Mouse (Mus musculus): ENCODE data around the gene Mapkapk5. TPM values are rescaled to one million over a fixed set of nuclear protein-coding genes. Genes with fewer than 3 reads are reported as not detected.
"Not testable (repeated sequence)": the region's sequence is repeated elsewhere in the genome, so short reads cannot be mapped to it uniquely, and the experiment has no call there.

Gene Mapkapk5
- polyA plus RNA-seq, 1 experiment from 2014 or later, result 48.0 TPM

DNA sequence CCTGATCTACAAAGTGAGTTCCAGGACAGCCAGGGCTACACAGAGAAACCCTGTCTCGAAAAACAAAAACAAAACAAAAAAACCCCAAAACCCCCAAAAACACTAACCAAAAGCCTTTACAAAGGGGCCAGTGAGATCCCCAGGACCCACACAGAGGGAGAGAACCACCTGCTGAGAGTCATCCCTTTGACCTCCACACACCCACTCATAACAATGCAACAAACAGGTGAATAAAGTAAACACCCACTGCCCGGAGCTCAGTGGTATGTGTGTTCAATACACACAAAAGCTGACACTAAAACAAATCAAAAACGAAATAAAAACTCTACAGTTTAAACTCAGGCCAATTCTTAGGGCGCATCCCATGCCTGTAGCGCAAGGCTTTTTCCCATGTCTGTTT lies 5.6 kb downstream of the Mapkapk5 start:
- Histone ChIP-seq H3K36me3 (ENCODE audit: control insufficient read depth, insufficient read depth, low read length) (peaks cover 8% of the 10 kb centered on the region; the same call in 1 of the 2 replicates), H3K4me2 (ENCODE audit: low read depth, low read length) (no peak overlapping the region), H3K4me3 (ENCODE audit: low read length) (no peak overlapping the region), H3K9me3 (ENCODE audit: control insufficient read depth, low read length) (no peaks in the 10 kb centered on the region), H3K4me1 (ENCODE audit: control insufficient read depth, insufficient read depth, low read length) (peaks cover 13% of the 10 kb centered on the region), H3K27me3 (replicated peaks; ENCODE audit: control insufficient read depth, insufficient read depth, low read length) (no peaks in the 10 kb centered on the region), H3K27ac (ENCODE audit: low read length) (no peak overlapping the region), H3K9ac (ENCODE audit: low read depth, low read length) (no peak overlapping the region)
- WGBS, result 86% methylated on average over 5 of the region's 5 CpGs
- ATAC-seq, result no peak

DNA sequence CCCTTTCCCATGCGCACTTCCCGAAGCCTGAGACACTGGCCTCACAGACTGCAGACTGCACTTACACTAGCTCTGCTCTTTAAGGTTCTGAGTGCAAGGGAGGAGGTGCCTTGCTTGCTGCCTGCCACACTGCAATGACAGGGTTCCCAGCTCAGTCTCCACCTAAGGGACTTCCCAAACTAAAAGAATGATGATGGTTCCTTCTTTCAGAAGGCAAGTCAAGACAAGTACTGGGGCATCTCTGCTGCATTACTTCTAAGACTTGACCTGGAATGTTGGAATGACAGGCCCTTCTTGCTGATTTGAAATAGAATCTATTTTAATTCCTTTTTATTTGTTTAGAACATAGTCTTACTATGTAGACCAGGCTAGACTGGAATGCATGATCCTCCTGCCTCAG lies 8.1 kb downstream of the Mapkapk5 start:
- Histone ChIP-seq H3K9me3 (ENCODE audit: control insufficient read depth, low read length) (no peaks in the 10 kb centered on the region), H3K36me3 (ENCODE audit: control insufficient read depth, insufficient read depth, low read length) (peaks cover 13% of the 10 kb centered on the region; the same call in 1 of the 2 replicates), H3K27ac (ENCODE audit: low read length) (no peak overlapping the region), H3K4me3 (ENCODE audit: low read length) (no peak overlapping the region), H3K4me2 (ENCODE audit: low read depth, low read length) (no peak overlapping the region), H3K4me1 (ENCODE audit: control insufficient read depth, insufficient read depth, low read length) (0 out of 2 replicates have a peak, but pooled peaks cover 2% of the 10 kb centered on the region), H3K9ac (ENCODE audit: low read depth, low read length) (no peak overlapping the region), H3K27me3 (replicated peaks; ENCODE audit: control insufficient read depth, insufficient read depth, low read length) (no peaks in the 10 kb centered on the region)
- no peak for ATAC-seq
- WGBS, result 84% methylated on average over 2 of the region's 2 CpGs

DNA sequence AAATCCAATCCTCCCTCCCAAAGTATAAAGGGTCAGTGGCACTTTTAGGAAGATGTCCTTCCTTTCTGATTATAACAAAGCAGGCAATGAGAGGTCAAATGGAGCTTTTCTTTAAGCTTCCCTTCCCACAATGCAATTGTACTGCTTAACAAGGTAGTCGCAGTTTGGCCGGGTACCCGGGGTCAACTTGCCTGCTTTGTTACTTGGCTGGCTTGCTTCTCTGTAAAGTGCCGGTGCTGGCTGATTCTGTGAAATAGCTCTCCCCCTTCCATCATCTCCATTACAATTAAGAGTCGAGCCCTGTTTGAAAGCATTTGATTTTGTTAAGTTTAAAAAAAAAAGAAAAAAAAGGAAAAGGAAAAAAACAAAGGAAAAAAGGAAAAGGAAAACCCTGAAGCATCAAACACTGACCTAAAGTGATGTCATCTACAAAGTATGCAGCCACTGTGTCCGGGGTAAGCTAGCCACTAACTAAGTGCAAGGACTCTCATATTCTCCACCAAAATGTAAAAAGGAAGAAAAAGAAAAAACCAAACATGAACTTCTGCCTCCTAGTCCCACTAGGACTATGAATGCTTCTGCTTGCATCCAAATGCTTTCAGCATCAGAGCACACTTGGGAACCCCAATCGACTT lies 8.7 kb downstream of the Mapkapk5 start:
- Histone ChIP-seq H3K9me3 (ENCODE audit: control insufficient read depth, low read length) (no peaks in the 10 kb centered on the region), H3K4me2 (ENCODE audit: low read depth, low read length) (no peak overlapping the region), H3K9ac (ENCODE audit: low read depth, low read length) (no peak overlapping the region), H3K36me3 (ENCODE audit: control insufficient read depth, insufficient read depth, low read length) (peaks cover 17% of the 10 kb centered on the region), H3K4me3 (ENCODE audit: low read length) (no peak overlapping the region), H3K27me3 (replicated peaks; ENCODE audit: control insufficient read depth, insufficient read depth, low read length) (no peaks in the 10 kb centered on the region), H3K4me1 (ENCODE audit: control insufficient read depth, insufficient read depth, low read length) (no peaks in the 10 kb centered on the region), H3K27ac (ENCODE audit: low read length) (no peak overlapping the region)
- ATAC-seq, result no peak
- 69% methylated on average over 7 of the region's 7 CpGs for WGBS

DNA sequence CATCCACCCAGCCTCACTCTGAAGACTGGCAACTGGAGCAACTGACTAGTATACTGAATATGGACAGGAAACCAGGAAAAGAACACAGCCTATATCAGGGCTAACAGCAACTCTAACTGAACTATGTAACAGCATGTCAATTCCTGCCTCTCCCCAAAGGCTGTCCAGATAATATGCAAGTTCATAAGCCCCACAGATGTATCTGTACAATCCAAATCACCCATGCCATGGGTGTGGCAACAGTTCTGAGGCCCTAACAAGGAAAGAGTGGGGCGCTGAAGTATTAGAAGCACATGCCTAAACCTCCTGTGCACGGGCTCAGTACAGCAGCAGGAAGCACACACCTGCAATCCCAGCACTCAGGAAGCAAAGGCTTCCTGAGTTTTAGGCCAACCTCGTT lies 10.6 kb downstream of the Mapkapk5 start:
- H3K36me3 ChIP-seq (ENCODE audit: control insufficient read depth, insufficient read depth, low read length), result peaks cover 18% of the 10 kb centered on the region
- no peak overlapping the region for H3K9ac ChIP-seq (ENCODE audit: low read depth, low read length)
- no peak for ATAC-seq
- H3K4me3 ChIP-seq (ENCODE audit: low read length), result no peak overlapping the region
- H3K27ac ChIP-seq (ENCODE audit: low read length), result no peak overlapping the region
- H3K4me2 ChIP-seq (ENCODE audit: low read depth, low read length), result no peak overlapping the region
- H3K9me3 ChIP-seq (ENCODE audit: control insufficient read depth, low read length), result no peaks in the 10 kb centered on the region
- no peaks in the 10 kb centered on the region for H3K27me3 ChIP-seq (replicated peaks; ENCODE audit: control insufficient read depth, insufficient read depth, low read length)
- H3K4me1 ChIP-seq (ENCODE audit: control insufficient read depth, insufficient read depth, low read length), result no peaks in the 10 kb centered on the region
- 84% methylated on average over 3 of the region's 3 CpGs for WGBS

DNA sequence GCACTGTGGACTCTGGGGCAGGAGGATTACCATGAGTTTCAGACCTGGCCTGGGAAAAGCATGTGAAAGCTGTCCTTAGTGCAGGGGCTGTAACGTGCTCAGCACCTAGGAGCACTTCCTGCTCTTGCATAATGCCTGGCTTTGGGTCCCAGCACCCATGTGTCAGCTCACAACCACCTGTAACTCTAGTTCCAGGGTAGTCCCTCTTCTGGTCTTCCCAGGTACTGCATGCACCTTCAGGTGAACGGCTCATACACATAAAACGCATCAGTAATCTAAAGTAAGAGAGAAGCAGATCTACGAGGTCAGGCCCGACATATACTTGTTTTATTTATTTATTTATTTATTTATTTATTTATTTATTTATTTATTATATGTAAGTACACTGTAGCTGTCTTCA lies 11.2 kb downstream of the Mapkapk5 start:
- WGBS, result 93% methylated on average over 5 of the region's 5 CpGs
- H3K4me3 ChIP-seq (ENCODE audit: low read length), result no peak overlapping the region
- no peaks in the 10 kb centered on the region for H3K27me3 ChIP-seq (replicated peaks; ENCODE audit: control insufficient read depth, insufficient read depth, low read length)
- H3K4me2 ChIP-seq (ENCODE audit: low read depth, low read length), result no peak overlapping the region
- no peaks in the 10 kb centered on the region for H3K9me3 ChIP-seq (ENCODE audit: control insufficient read depth, low read length)
- H3K4me1 ChIP-seq (ENCODE audit: control insufficient read depth, insufficient read depth, low read length), result no peaks in the 10 kb centered on the region
- H3K36me3 ChIP-seq (ENCODE audit: control insufficient read depth, insufficient read depth, low read length), result peaks cover 24% of the 10 kb centered on the region
- H3K27ac ChIP-seq (ENCODE audit: low read length), result no peak overlapping the region
- no peak overlapping the region for H3K9ac ChIP-seq (ENCODE audit: low read depth, low read length)
- no peak for ATAC-seq

DNA sequence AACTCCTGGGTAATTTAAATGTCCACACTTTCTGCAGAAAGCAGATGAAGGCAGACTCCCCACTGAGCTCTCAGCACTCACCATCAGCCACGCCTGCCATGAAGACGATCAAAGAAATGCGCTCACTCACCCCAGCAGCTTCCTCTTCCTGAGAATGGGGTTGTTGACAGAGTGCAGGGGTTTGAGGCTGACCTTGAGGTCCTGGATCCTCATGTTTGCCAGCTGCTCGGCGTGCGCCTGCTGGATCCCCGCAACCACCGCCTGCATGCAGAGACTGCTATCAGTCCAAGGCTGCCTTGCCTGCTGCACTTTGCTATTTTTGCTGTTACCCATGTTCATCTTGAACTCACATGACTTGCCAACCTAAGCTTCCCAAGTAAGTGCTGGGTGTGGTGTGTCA lies 18.7 kb downstream of the Mapkapk5 start:
- ATAC-seq, result no peak
- WGBS, result 75% methylated on average over 8 of the region's 8 CpGs
- Histone ChIP-seq H3K9me3 (ENCODE audit: control insufficient read depth, low read length) (no peaks in the 10 kb centered on the region), H3K9ac (ENCODE audit: low read depth, low read length) (no peak overlapping the region), H3K27ac (ENCODE audit: low read length) (no peak overlapping the region), H3K4me2 (ENCODE audit: low read depth, low read length) (no peak overlapping the region), H3K36me3 (ENCODE audit: control insufficient read depth, insufficient read depth, low read length) (peaks cover 28% of the 10 kb centered on the region), H3K4me3 (ENCODE audit: low read length) (no peak overlapping the region), H3K27me3 (replicated peaks; ENCODE audit: control insufficient read depth, insufficient read depth, low read length) (no peaks in the 10 kb centered on the region), H3K4me1 (ENCODE audit: control insufficient read depth, insufficient read depth, low read length) (no peaks in the 10 kb centered on the region)

DNA sequence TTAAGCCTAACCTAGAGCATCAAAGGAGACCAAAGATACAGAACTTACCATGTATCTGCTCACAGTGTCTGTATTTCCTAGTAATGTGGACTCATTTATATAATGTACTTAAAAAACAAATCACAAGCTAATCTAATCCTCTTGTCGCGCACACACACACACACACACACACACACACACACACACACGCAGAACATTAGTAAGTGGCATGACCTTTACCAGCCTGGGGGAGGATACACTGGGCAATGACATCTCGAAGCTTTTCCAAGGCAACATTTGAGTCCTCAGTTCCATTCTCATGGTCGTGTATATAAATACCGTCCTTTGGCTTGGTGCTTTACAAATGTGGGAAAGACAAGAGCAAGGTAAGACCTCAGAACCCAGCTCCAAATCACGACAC lies 19.2 kb downstream of the Mapkapk5 start:
- Histone ChIP-seq H3K27me3 (replicated peaks; ENCODE audit: control insufficient read depth, insufficient read depth, low read length) (no peaks in the 10 kb centered on the region), H3K9ac (ENCODE audit: low read depth, low read length) (no peak overlapping the region), H3K4me2 (ENCODE audit: low read depth, low read length) (no peak overlapping the region), H3K36me3 (ENCODE audit: control insufficient read depth, insufficient read depth, low read length) (peaks cover 28% of the 10 kb centered on the region), H3K4me3 (ENCODE audit: low read length) (no peak overlapping the region), H3K9me3 (ENCODE audit: control insufficient read depth, low read length) (no peaks in the 10 kb centered on the region), H3K4me1 (ENCODE audit: control insufficient read depth, insufficient read depth, low read length) (no peaks in the 10 kb centered on the region), H3K27ac (ENCODE audit: low read length) (no peak overlapping the region)
- WGBS, result 90% methylated on average over 7 of the region's 7 CpGs
- no peak for ATAC-seq

DNA sequence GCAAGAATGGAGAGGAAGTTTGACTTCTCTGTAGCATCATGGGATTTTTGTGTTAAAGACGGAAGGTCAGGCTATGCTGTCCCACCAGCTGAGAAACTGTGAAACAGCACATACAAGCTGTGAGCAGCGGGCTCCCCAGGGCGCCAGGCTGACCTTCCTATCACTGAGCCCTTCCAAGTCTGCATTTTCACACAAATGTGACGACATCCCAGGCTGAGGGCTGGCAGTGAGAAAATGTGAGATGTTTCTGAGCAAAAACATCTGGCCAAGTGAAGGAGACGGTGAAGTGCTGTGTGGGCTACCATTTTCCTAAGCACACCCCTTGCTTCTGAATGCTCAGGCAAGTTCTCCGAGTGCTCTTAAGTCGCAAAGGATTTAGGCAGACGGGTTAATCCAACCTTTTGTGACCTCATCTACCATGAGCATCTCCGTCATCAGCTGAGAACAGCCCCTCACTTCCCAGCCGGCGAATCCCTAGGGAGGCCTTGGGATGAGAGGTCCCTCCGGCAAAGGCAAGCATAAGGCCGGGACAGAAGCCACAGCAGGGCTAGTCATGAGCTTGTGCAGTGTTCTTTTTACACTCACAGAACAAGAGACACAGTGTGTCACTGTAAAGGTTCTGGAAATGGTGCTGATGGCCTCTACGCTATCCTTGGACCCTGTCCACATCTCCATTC lies 19.8 kb downstream of the Mapkapk5 start:
- Histone ChIP-seq H3K4me1 (ENCODE audit: control insufficient read depth, insufficient read depth, low read length) (no peaks in the 10 kb centered on the region), H3K36me3 (ENCODE audit: control insufficient read depth, insufficient read depth, low read length) (peaks cover 28% of the 10 kb centered on the region), H3K27me3 (replicated peaks; ENCODE audit: control insufficient read depth, insufficient read depth, low read length) (no peaks in the 10 kb centered on the region), H3K9ac (ENCODE audit: low read depth, low read length) (no peak overlapping the region), H3K4me2 (ENCODE audit: low read depth, low read length) (no peak overlapping the region), H3K9me3 (ENCODE audit: control insufficient read depth, low read length) (no peaks in the 10 kb centered on the region), H3K4me3 (ENCODE audit: low read length) (no peak overlapping the region), H3K27ac (ENCODE audit: low read length) (no peak overlapping the region)
- 85% methylated on average over 14 of the region's 14 CpGs for WGBS
- no peak for ATAC-seq

DNA sequence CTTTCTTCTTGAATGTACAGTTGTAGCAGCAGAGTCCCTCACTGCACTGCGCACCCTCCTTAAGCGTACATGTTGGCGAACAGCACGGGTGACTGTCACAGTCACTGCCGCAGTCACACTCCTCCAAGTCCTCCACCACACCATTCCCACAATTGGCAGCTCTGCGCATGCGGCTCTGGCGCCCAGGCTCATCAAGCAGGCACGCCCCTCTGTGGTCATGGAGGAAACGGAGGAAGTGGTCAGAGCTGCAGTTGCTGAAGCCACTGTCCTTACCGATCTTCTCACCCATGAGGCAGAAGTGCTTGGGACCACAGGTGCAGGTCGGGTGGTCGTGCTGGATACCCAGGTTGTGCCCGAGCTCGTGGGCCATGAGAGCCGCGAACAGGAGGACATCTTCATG lies 25.9 kb downstream of the Mapkapk5 start:
- not testable (repeated sequence) for H3K4me2 ChIP-seq (ENCODE audit: low read depth, low read length); H3K36me3 ChIP-seq (ENCODE audit: control insufficient read depth, insufficient read depth, low read length); H3K9me3 ChIP-seq (ENCODE audit: control insufficient read depth, low read length); ATAC-seq; H3K27me3 ChIP-seq (replicated peaks; ENCODE audit: control insufficient read depth, insufficient read depth, low read length); H3K4me3 ChIP-seq (ENCODE audit: low read length); H3K27ac ChIP-seq (ENCODE audit: low read length); H3K4me1 ChIP-seq (ENCODE audit: control insufficient read depth, insufficient read depth, low read length); H3K9ac ChIP-seq (ENCODE audit: low read depth, low read length)
- WGBS, result 94% methylated on average over 10 of the region's 17 CpGs

DNA sequence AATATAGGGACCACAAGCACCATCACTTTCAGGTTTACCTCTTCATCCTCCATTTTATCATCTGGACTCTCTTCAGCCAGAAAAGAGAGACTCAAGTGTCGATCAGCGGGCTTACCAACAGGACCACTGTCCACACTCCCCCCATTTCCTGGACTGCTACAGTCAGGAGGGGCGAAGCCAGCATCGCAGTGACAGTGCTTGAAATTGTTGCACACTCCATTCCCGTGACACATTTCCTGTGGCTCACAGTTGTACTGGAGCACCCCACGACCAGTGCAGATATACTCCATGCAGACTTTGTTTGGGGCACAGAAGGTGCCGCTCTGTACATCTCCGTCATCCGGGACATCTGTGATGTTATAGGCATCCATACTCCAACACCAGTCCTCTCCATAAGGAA lies 26.7 kb downstream of the Mapkapk5 start:
- H3K9ac ChIP-seq (ENCODE audit: low read depth, low read length), result no peak overlapping the region
- no peak overlapping the region for H3K27ac ChIP-seq (ENCODE audit: low read length)
- H3K9me3 ChIP-seq (ENCODE audit: control insufficient read depth, low read length), result no peaks in the 10 kb centered on the region
- H3K27me3 ChIP-seq (replicated peaks; ENCODE audit: control insufficient read depth, insufficient read depth, low read length), result no peaks in the 10 kb centered on the region
- no peak overlapping the region for H3K4me2 ChIP-seq (ENCODE audit: low read depth, low read length)
- H3K4me1 ChIP-seq (ENCODE audit: control insufficient read depth, insufficient read depth, low read length), result no peaks in the 10 kb centered on the region
- no peak for ATAC-seq
- no peaks in the 10 kb centered on the region for H3K36me3 ChIP-seq (ENCODE audit: control insufficient read depth, insufficient read depth, low read length)
- 92% methylated on average over 9 of the region's 9 CpGs for WGBS
- H3K4me3 ChIP-seq (ENCODE audit: low read length), result no peak overlapping the region
